Mouse (Mus musculus) right cerebral cortex, postnatal 10 days (tissue): ENCODE results near the gene Eftud2.

Experiments
- DNase-seq, 2 experiments: peaks; one replicate each; pipeline ENCODE4 v3.0.0; 2021; ENCODE audit warnings: low spot score in 2 of 2

Eftud2 gene

DNA sequence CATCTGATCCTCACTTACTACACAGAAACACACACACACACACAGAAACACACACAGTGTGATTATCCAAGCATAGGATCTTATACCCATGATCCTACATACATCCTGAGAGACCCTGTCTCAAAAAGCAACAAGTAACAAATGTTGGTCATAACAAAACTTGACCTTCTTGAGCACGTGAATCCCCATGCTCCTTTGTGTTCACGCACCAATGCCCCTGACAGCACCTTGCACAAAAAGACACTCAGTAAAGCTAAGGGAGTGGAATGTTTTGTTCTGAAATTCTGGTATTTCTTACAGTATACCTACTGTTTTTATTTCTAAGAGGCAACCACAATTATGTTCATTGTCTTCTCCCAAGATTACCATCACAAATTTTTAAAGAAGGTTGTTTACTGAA lies 1.2 kb downstream of the Eftud2 start:
- no peak for DNase-seq

- DNase-seq: peak; percentile 58 to 71
These were observed 5.9 kb downstream of the Eftud2 start for GRCm38 (mm10) chr11:102874801-102875334.

- DNase-seq: peak; percentile 75 to 88
These were observed 16.5 kb downstream of the Eftud2 start for GRCm38 (mm10) chr11:102864272-102864671.

- peak; percentile 36 to 54 for DNase-seq
These were observed 20.9 kb downstream of the Eftud2 start for GRCm38 (mm10) chr11:102859933-102860332.

DNA sequence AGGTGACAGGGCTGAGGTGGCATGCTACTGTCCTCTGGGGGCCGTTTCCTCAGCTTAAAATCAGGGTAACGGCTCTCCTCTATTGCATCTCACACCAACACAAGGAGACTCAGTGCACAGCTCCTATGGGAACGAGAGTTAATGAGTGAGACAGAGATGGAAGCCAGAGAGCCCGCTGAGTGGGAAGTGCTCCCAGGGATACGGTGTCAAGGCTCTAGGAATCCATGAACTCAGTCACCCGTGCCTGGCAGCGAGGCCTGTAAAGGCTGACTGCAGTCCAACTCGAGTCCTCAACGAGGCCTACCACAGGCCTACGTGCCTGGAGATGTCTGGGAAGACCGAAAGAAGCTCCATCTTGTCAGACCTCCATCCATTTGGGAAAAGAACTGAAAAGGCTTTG lies 21.8 kb downstream of the Eftud2 start:
- peak; percentile 52 to 60 for DNase-seq

GRCm38 (mm10) chr11:102855941-102856340 lies 24.8 kb downstream of the Eftud2 start:
- DNase-seq: no peak

DNA sequence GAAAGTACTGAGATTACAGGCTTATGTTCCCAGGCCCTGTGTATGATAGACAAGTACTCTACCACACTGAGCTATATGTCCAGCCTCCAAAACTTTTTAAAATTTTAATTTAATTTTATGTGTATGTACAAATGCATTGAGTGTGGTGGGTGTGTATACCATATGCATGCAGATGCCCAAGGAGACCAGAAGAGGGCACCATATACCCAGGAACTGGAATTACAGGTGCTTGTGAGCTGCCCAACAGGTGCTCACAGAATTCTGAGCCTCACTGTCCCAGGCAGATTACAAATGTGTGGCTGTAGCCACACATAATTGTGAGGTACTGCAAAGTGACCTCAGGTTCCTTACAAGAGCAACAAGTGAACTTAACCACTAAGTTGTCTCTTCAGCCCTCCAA lies 27.0 kb downstream of the Eftud2 start:
- DNase-seq: no peak

DNA sequence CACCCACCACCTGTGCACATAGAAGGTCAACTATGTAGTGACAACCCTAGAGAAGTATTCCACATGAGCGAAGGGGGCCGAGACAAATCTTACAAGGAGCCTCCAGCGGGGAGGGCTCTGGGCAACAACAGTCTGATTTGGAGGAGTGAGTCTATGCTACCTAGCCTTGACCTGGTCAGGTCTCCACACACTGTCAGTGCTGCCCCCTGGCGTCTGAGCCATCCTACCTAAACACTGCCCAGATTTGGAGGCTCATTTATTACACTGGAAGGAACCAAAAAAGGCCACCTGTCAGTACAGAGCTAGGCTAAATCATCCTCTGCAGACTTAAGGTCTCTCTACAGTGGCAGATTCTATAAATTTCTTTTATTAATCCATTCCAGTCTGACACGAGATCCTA lies 28.9 kb downstream of the Eftud2 start:
- DNase-seq: peak in 1 of 2 experiments; percentile 44

DNA sequence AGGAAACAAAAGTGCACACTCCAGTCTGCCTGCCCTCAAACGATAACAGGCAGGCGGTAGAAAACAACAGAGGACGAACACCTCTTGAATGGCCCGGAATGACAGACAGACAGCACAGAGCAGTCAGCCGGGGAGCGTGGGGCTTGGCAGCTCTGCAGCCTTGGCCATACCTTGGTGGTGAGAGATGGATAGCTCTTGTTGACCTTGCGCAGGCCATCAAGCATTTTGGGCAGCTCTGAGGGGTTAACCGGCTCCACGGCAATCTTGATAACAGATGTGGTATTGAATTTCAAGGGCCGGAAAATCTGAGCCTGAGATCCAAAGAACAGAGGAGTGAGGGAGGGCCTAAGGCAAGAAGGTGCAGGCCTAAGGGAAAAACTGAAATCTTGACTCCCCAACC lies 34.9 kb downstream of the Eftud2 start:
- DNase-seq: no peak

- DNase-seq: no peak
These were observed 42.1 kb downstream of the Eftud2 start for GRCm38 (mm10) chr11:102838616-102839150.

GRCm38 (mm10) chr11:102838126-102838525 lies 42.7 kb downstream of the Eftud2 start:
- DNase-seq: no peak

GRCm38 (mm10) chr11:102837385-102837784 lies 43.4 kb downstream of the Eftud2 start:
- DNase-seq: no peak

DNA sequence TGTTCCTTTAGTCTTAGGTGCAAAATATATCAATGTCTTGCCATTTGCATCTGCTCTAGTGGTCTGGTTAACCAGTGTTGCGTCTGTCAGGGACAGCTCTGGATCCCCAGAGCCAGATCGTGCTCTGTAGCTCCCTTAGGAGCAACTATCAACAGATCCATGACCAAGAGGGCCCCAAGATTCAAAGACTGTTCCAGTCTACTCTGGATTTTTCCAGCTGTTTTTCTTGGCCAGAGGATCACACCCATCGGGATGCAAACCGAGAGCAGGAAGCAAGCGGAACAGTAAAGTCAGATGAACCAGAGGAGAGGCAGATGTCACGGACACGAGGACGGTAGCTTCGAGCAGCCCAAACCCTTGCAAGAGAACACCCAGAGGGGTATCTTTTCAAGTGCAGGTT lies 44.6 kb downstream of the Eftud2 start:
- DNase-seq: no peak

- no peak for DNase-seq
These were observed 45.2 kb downstream of the Eftud2 start, which contains the start of gene Higd1b for GRCm38 (mm10) chr11:102835549-102835948. TSS of gene Higd1b (plus strand) at chr11:102835849.

DNA sequence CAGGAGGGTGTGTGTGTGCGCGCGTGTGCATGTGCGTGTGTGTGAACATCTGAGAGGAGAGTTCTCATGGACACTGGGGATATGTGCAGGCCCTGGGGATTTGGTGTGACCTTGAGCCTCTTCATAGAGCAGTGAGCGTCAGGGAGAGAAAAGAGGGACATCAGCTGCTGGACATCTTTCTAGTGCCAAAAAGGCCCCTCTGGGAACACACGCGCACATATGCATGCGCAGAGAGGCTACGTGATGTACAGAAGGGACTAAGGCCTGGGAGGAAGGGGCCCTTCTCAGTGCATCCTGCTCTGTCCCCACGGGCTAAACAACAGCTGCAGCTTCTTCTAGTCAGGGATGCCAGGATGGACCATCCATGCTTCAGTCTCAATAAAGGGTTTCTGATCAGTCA lies 46.6 kb downstream of the Eftud2 start:
- no peak for DNase-seq

DNA sequence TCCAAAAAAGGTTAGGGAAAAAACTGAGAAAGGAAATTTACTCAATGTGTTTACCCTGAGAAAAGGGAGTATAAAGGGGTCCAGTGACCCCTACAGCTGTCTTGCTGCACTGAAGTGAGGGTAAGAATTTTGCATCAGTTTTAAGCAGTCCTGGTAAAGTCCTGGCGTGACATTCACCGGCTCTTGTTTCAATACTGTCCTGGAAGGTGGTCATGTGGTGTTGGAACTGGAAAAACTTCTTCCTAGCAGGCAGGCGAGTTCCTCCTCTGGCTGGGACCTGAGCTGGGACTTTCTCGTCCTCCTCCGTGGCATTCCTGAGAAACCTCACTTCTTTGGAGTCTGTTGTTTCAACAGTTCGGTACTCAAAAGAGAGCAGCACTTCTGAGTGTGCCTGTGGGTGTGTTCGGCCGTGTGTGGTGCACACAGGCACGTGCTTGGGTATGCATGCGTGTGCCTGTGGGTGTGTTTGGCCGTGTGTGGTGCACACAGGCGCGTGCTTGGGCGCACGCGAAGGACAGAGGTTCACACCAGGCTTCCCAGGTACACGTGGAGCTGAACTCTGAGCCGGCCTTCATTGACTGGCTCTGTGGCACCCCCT lies 48.0 kb downstream of the Eftud2 start:
- DNase-seq: no peak

DNA sequence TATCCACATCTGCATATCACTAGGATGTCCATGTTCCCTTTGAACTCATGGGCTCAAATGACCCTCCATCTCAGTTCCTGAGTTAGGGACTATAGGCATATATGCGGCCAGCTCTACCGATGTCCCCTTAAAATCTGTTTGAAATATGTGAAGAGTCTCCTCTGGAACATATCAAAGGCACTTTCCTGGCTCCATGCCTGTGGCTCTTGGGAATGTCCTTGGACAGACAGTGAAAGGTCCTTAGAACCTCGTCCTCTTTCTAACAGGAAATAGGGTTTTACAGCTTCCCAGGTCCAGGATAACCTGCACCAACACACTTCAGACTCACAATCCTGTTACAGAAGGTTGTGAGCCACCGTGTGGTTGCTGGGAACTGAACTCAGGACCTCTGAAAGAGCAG lies 50.5 kb downstream of the Eftud2 start:
- no peak for DNase-seq

GRCm38 (mm10) chr11:102827097-102827496 lies 53.7 kb downstream of the Eftud2 start:
- no peak for DNase-seq

- no peak for DNase-seq
These were observed 54.3 kb downstream of the Eftud2 start for GRCm38 (mm10) chr11:102826476-102826875.

GRCm38 (mm10) chr11:102821231-102821630 lies 59.6 kb downstream of the Eftud2 start:
- DNase-seq: no peak

- no peak for DNase-seq
These were observed 60.4 kb downstream of the Eftud2 start for GRCm38 (mm10) chr11:102820432-102820831.

GRCm38 (mm10) chr11:102819783-102820385 lies 60.9 kb downstream of the Eftud2 start:
- DNase-seq: no peak
